Mouse (Mus musculus): ENCODE data around the gene Ucp1.

DNA sequence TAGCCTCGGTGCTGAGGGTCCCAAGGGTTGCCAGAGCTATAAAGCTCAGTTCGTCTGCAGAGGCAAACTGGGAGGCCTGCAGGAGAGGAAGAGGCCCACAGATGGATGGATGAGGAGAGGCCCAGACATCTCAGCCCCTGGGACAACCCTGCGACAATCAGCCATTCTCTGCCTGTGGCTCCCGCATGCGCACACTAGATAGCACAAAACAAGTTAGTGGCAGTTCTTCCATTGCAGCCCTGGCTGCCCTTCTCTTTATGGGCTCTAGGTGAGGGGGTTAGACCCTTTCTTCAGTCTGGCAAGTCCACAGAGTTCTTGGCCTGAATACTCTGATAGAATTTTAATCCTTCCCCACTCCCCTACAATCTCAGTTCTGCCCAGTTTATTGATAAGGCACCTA is 37.4 kb upstream of the Ucp1 start:
- TF ChIP-seq CTCF (IDR thresholded peaks at IDR 0.05; ENCODE audit: control insufficient read depth, insufficient read depth, insufficient read length) = no peak
- no peak for TF ChIP-seq MYOG (IDR thresholded peaks at IDR 0.05; ENCODE audit: control insufficient read depth, extremely low read depth, insufficient read length)
- no peak for TF ChIP-seq MYOD1 (IDR thresholded peaks at IDR 0.05; ENCODE audit: control insufficient read depth, insufficient read length, low read depth)

Measured in C2C12 (cell line).